Mouse (Mus musculus) intestine, embryonic 14.5 days (tissue): ENCODE data around the gene Hoxc10. TPM values are rescaled to one million over a fixed set of nuclear protein-coding genes. Genes with fewer than 3 reads are reported as not detected.
A peak's percentile ranks its signal among the peaks of the same experiment; 100 is the strongest.

Experiments used
- ATAC-seq: fragments of 200-750 bp; cut with Nextera tagmentation; replicated peaks from 2 replicates; pipeline ENCODE4 v1.8.0; 2017; ENCODE audit warnings: low read depth, moderate number of reproducible peaks, moderate TSS enrichment, moderate library complexity; ENCODE audit not compliant: low FRiP score, low TSS enrichment
- DNase-seq: peaks from one replicate; pipeline ENCODE4 v3.0.0-alpha.2; 2018; ENCODE audit warnings: low spot score
- H3K27ac ChIP-seq: fragments of 300-500 bp; sonication (generic); 2 replicates; pipeline ENCODE4 v1.5.1; 2014; ENCODE audit warnings: low read depth, mild to moderate bottlenecking, control low read depth
- H3K27me3 ChIP-seq: fragments of 300-500 bp; sonication (generic); replicated peaks from 2 replicates; pipeline ENCODE4 v1.6.1; 2014; ENCODE audit warnings: low read length, control low read depth; ENCODE audit not compliant: control insufficient read depth, insufficient read depth
- H3K36me3 ChIP-seq: fragments of 300-500 bp; sonication (generic); 2 replicates; pipeline ENCODE4 v1.6.1; 2014; ENCODE audit warnings: low read length, control low read depth; ENCODE audit not compliant: control insufficient read depth, insufficient read depth
- H3K4me1 ChIP-seq: fragments of 300-500 bp; sonication (generic); replicated peaks from 2 replicates; pipeline ENCODE4 v1.6.1; 2014; ENCODE audit warnings: low read length, control low read depth, mixed read lengths; ENCODE audit not compliant: control insufficient read depth, insufficient read depth
- H3K4me2 ChIP-seq: fragments of 300-500 bp; sonication (generic); 2 replicates; pipeline ENCODE4 v1.6.1; 2014; ENCODE audit warnings: low read length
- H3K4me3 ChIP-seq: fragments of 300-500 bp; sonication (generic); 2 replicates; pipeline ENCODE4 v1.5.1; 2014; ENCODE audit warnings: low read depth, low read length, control low read depth, mixed read lengths
- H3K9ac ChIP-seq: fragments of 300-500 bp; sonication (generic); 2 replicates; pipeline ENCODE4 v1.6.1; 2014; ENCODE audit warnings: mild to moderate bottlenecking, low read length
- H3K9me3 ChIP-seq: fragments of 300-500 bp; sonication (generic); 2 replicates; pipeline ENCODE4 v1.6.1; 2016; ENCODE audit warnings: low read length, control low read depth; ENCODE audit not compliant: control insufficient read depth
- WGBS: fragments of 180-500 bp; shearing (Covaris S2); extraction: QIAGEN DNeasy Blood & Tissue Kit; methylation state at CpG from one replicate; pipeline ENCODE4 v1.1.7; 2014; 5-methylcytosine and 5-hydroxymethylcytosine counted together
- polyA plus RNA-seq: library from polyadenylated mRNA; unstranded; fragments of >200 nt; fragmentation: Nextera tagmentation; extraction: Ambion mirVana; gene quantifications from 2 replicates; pipeline ENCODE4 v1.2.1, GENCODE M21; 2014

Hoxc10 gene
- polyA plus RNA-seq, 1 experiment from 2014 or later = 2.6 TPM

DNA sequence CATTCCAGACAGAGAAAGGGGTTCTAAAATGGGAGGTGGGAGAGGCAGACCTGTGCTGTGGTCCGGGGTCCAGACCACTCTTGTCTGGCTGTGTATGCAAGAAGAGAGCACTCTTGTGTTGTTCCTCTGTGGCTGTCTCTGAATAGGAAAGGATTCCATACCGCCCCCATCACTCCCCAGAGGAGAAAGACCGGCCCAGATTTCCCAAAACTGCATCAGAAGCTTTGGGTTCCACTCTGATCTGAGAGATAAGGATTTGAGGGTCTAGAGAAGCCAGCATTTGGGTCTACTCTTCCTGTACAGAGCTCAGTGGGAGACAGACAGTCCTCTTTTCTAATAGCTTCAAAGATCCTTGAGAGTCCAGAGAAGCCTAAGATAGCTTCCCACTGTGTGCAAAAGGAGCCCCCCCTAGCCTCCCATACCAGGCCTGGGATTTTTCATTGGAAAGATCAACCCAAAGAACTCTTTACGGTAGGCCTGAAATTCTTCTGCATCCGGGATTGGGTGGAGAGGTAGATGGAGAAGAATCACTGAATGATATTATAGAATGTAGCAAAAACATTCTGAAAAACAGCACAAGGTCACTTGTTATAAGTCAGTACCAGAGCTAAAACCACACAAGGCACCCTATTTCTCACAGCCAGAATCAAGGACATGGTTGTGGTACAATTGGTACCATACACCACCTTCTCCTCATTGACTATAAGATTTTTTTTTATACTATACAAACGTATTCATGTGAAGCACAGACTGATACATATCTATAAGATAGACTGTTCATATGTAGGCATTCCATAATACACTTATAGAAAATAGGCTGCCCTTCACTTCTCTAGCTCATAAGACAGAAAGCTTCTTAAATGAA, 43.7 kb upstream of the Hoxc10 start:
- no peak overlapping the region for H3K27ac ChIP-seq
- peaks cover 100% of the 10 kb centered on the region for H3K27me3 ChIP-seq
- H3K4me1 ChIP-seq = no peaks in the 10 kb centered on the region
- no peak overlapping the region for H3K4me3 ChIP-seq
- H3K9ac ChIP-seq = no peak overlapping the region
- DNase-seq = peak; percentile 56
- H3K36me3 ChIP-seq = no peaks in the 10 kb centered on the region
- ATAC-seq = no peak
- no peaks in the 10 kb centered on the region for H3K9me3 ChIP-seq
- no peak overlapping the region for H3K4me2 ChIP-seq
- 18% methylated on average over 6 of the region's 6 CpGs for WGBS

DNA sequence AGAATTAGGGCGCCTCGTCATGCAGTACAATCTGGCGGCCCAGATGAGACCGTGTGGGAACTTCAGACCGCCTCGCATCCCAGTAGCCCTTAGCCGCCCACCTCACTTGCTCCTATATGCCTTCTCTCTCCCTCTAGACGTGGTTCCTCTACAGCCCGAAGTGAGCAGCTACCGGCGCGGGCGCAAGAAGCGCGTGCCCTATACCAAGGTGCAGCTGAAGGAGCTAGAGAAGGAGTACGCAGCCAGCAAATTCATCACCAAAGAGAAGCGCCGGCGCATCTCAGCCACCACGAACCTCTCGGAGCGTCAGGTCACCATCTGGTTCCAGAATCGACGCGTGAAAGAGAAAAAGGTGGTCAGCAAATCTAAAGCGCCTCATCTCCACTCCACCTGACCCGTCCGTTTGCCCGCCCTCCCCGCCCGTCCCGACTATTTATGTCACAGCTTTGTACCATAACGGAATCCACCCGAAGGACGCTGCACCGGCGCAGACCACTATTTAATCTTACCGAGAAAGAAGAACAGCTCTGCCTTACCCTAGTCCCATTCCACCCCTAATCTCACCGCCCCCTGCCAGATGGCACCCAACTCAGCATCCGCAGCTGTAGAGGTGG, 39.5 kb upstream of the Hoxc10 start:
- Histone ChIP-seq H3K9ac (no peak overlapping the region), H3K9me3 (no peaks in the 10 kb centered on the region), H3K27me3 (peaks cover 100% of the 10 kb centered on the region), H3K36me3 (no peaks in the 10 kb centered on the region), H3K4me3 (no peak overlapping the region), H3K4me2 (no peak overlapping the region), H3K4me1 (no peaks in the 10 kb centered on the region), H3K27ac (no peak overlapping the region)
- DNase-seq = peak; percentile 69
- no peak for ATAC-seq
- under 1% methylated on average over 40 of the region's 40 CpGs for WGBS

- Histone ChIP-seq H3K4me2 (no peak overlapping the region), H3K4me1 (no peaks in the 10 kb centered on the region), H3K9me3 (no peaks in the 10 kb centered on the region), H3K27me3 (peaks cover 100% of the 10 kb centered on the region), H3K27ac (no peak overlapping the region), H3K36me3 (no peaks in the 10 kb centered on the region), H3K9ac (no peak overlapping the region), H3K4me3 (no peak overlapping the region)
- under 1% methylated on average over 23 of the region's 23 CpGs for WGBS
- ATAC-seq (no peak), DNase-seq (no peak)
Measured at GRCm38 (mm10) chr15:102931706-102932358, 34.8 kb upstream of the Hoxc10 start.

DNA sequence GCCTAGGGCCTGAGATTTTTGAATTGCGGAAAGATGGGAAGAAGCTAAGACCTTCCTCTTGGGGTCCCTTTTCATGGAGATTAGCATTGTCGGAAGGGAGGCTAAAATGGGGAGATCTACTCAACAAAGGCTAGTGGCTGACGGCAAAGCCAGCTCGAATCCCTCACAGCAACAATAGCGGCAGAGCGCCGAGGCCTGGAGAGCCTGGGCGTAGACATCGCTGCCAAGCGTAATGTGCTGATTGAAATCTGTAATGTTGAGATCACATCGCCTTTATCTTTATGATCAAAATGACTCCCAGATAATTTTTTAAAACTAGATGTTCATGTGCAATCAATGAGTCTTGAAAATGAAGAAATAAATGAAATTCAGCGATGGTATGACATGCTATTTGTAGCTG, 32.2 kb upstream of the Hoxc10 start:
- 2% methylated on average over 12 of the region's 12 CpGs for WGBS
- no peaks in the 10 kb centered on the region for H3K4me1 ChIP-seq
- no peaks in the 10 kb centered on the region for H3K9me3 ChIP-seq
- no peak overlapping the region for H3K9ac ChIP-seq
- H3K36me3 ChIP-seq = no peaks in the 10 kb centered on the region
- DNase-seq (no peak), ATAC-seq (no peak)
- H3K27ac ChIP-seq = no peak overlapping the region
- H3K4me2 ChIP-seq = no peak overlapping the region
- no peak overlapping the region for H3K4me3 ChIP-seq
- H3K27me3 ChIP-seq = peaks cover 100% of the 10 kb centered on the region

- Histone ChIP-seq H3K4me2 (no peak overlapping the region), H3K36me3 (no peaks in the 10 kb centered on the region), H3K4me1 (no peaks in the 10 kb centered on the region), H3K27me3 (peaks cover 100% of the 10 kb centered on the region), H3K27ac (no peak overlapping the region), H3K9ac (no peak overlapping the region), H3K9me3 (no peaks in the 10 kb centered on the region), H3K4me3 (no peak overlapping the region)
- WGBS = 2% methylated on average over 27 of the region's 27 CpGs
- DNase-seq = no peak
- no peak for ATAC-seq
Measured at GRCm38 (mm10) chr15:102934897-102935296, 31.7 kb upstream of the Hoxc10 start.

DNA sequence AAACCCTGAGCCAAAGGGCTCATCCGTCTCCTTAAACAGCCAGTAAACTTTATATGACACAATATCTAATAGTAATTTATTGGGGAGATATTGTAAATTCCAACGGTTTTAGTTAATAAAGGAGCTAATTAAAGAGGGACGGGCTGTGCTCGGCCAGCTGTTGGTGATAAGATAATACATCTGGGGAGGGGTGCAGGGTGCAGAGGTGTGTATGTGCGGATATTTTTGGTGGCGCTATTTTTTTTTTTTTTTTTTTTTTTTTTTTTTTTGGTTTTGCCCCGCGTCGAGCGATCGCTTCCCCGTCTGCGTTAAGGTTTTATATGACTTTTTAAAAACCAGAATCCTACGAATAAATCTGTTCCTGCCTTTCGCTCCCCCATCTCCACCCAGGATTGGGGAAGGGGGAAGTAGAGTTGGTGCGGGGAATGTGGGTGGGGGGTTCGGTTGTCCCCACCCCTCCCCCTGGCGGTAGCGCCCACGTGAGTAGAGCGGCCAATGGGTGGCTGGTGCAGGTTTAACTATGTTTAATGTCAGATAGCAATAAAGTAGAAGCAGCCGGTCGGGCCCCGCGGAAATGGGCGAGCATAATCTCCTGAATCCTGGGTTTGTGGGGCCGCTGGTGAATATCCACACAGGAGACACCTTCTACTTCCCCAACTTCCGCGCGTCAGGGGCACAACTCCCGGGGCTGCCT, 30.2 kb upstream of the Hoxc10 start, which contains the start of gene Hoxc12:
TSS of gene Hoxc12 (plus strand) at position 479 of the 694 bp plus-strand sequence.
- Histone ChIP-seq H3K27ac (no peak within 1 kb of the TSS), H3K27me3 (peaks cover 100% of the 10 kb centered on the region), H3K36me3 (no peaks in the 10 kb centered on the region), H3K4me3 (no peak within 1 kb of the TSS), H3K4me2 (no peak within 1 kb of the TSS), H3K9ac (no peak within 1 kb of the TSS), H3K9me3 (no peaks in the 10 kb centered on the region), H3K4me1 (no peaks in the 10 kb centered on the region)
- DNase-seq (no peak), ATAC-seq (no peak)
- 2% methylated on average over 28 of the region's 31 CpGs for WGBS

DNA sequence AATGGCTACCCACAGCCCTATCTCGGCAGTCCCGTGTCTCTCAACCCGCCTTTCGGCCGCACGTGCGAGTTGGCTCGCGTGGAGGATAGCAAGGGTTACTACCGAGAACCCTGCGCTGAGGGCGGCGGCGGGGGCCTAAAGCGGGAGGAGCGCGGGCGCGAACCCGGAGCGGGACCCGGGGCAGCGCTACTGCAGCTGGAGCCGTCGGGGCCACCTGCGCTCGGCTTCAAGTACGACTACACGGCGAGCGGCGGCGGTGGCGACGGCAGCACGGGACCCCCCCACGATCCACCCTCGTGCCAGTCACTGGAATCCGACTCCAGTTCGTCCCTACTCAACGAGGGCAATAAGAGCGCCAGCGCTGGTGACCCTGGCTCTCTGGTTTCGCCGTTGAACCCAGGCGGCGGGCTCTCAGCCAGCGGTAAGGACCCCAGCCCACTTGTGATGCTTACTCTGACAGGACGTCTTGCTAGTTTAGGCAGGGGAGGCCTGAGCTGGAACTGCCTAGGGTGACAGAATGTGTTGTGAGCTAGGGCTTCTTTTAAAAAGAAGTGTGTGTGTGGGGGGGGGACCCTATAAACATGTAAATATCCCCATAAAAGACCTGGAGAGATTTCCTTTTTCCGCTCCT, 29.4 kb upstream of the Hoxc10 start:
- no peaks in the 10 kb centered on the region for H3K36me3 ChIP-seq
- H3K4me3 ChIP-seq = no peak overlapping the region
- 1% methylated on average over 50 of the region's 50 CpGs for WGBS
- no peaks in the 10 kb centered on the region for H3K9me3 ChIP-seq
- DNase-seq (peak; percentile 68), ATAC-seq (no peak)
- no peak overlapping the region for H3K9ac ChIP-seq
- no peaks in the 10 kb centered on the region for H3K4me1 ChIP-seq
- no peak overlapping the region for H3K4me2 ChIP-seq
- H3K27me3 ChIP-seq = peaks cover 100% of the 10 kb centered on the region
- H3K27ac ChIP-seq = no peak overlapping the region
